Mouse (Mus musculus) CH12.LX (cell line): Measurements from ENCODE around the gene Minpp1.

Experiments used
- CHD1 ChIP-seq: IDR thresholded peaks from 2 replicates; pipeline ENCODE4 v1.6.1; 2012; ENCODE audit warnings: low read depth, low read length, improper control_type of control experiment, inconsistent platforms
- CTCF ChIP-seq, 2 experiments: IDR thresholded peaks in 1 of 2; conservative IDR thresholded peaks in 1 of 2; 2 replicates each; pipeline ENCODE4 v1.5.1; 2011 to 2012; ENCODE audit warnings: low read depth in 2 of 2, low read length in 2 of 2, improper control_type of control experiment in 1 of 2, inconsistent platforms in 1 of 2, mild to moderate bottlenecking in 1 of 2, moderate library complexity in 1 of 2
- EP300 ChIP-seq: IDR thresholded peaks from 2 replicates; pipeline ENCODE4 v1.6.1; 2011; ENCODE audit warnings: low read length, improper control_type of control experiment
- HCFC1 ChIP-seq: IDR thresholded peaks from 2 replicates; pipeline ENCODE4 v1.6.1; 2012; ENCODE audit warnings: low read depth, mild to moderate bottlenecking, inconsistent platforms, low read length, improper control_type of control experiment
- MAZ ChIP-seq: IDR thresholded peaks from 2 replicates; pipeline ENCODE4 v1.6.1; 2012; ENCODE audit warnings: low read depth, mild to moderate bottlenecking, inconsistent platforms, low read length, improper control_type of control experiment, moderate library complexity
- MYC ChIP-seq: IDR thresholded peaks from 2 replicates; pipeline ENCODE4 v1.6.1; 2011; ENCODE audit warnings: low read depth, mild to moderate bottlenecking, improper control_type of control experiment, low read length
- POLR2A ChIP-seq: IDR thresholded peaks from 2 replicates; pipeline ENCODE4 v1.6.1; 2011; ENCODE audit warnings: low read depth, mild to moderate bottlenecking, improper control_type of control experiment, low read length
- RCOR1 ChIP-seq: conservative IDR thresholded peaks from 2 replicates; pipeline ENCODE4 v1.6.1; 2012; ENCODE audit warnings: low read depth, mild to moderate bottlenecking, inconsistent platforms, low read length, improper control_type of control experiment
- SMC3 ChIP-seq: IDR thresholded peaks from 2 replicates; pipeline ENCODE4 v1.6.1; 2011; ENCODE audit warnings: low read depth, low read length, improper control_type of control experiment
- UBTF ChIP-seq: IDR thresholded peaks from 2 replicates; pipeline ENCODE4 v1.6.1; 2012; ENCODE audit warnings: low read depth, mild to moderate bottlenecking, inconsistent platforms, low read length, improper control_type of control experiment, moderate library complexity

GRCm38 (mm10) chr19:32507526-32507925, 22.0 kb downstream of the Minpp1 start:
- no peak for TF ChIP-seq SMC3
- TF ChIP-seq RCOR1 = no peak
- no peak for TF ChIP-seq CTCF (conservative IDR thresholded peaks at IDR 0.05 in 1 of 2, IDR thresholded peaks at IDR 0.05 in 1 of 2; ENCODE audit: low read depth in 2 of 2, low read length in 2 of 2)
- no peak for TF ChIP-seq EP300
- TF ChIP-seq CHD1 = no peak
- no peak for TF ChIP-seq MAZ
- no peak for TF ChIP-seq POLR2A
- TF ChIP-seq HCFC1 = no peak
- no peak for TF ChIP-seq MYC
- TF ChIP-seq UBTF = no peak
